Mouse (Mus musculus) megakaryocyte, adult 5-6 weeks (primary cell): Measurements from ENCODE around the gene Flot1. TPM values are rescaled to one million over a fixed set of nuclear protein-coding genes. Genes with fewer than 3 reads are reported as not detected.
"Not testable (repeated sequence)": the region's sequence is repeated elsewhere in the genome, so short reads cannot be mapped to it uniquely, and the experiment has no call there.

ENCODE experiments used
- ATAC-seq: 2 replicates; pipeline ENCODE4 v1.8.0; 2016; ENCODE audit warnings: mild to moderate bottlenecking, inconsistent platforms; ENCODE audit not compliant: poor library complexity, severe bottlenecking
- total RNA-seq, 2 experiments: library from RNA; stranded (forward) in 1 of 2; stranded (reverse) in 1 of 2; fragments of 153-499, 151-499 nt in 1 of 2; fragments of 221-1000, 200-1000 nt in 1 of 2; gene quantifications; 2 replicates each; pipeline versions ENCODE4 v1.2.3 to v1.2.4; 2015 to 2017

Flot1 gene
- total RNA-seq, 2 experiments from 2014 or later = 73.5 to 127 TPM

GRCm38 (mm10) chr17:35835424-35836140, 12.6 kb downstream of the Flot1 start:
- ATAC-seq = no peak

DNA sequence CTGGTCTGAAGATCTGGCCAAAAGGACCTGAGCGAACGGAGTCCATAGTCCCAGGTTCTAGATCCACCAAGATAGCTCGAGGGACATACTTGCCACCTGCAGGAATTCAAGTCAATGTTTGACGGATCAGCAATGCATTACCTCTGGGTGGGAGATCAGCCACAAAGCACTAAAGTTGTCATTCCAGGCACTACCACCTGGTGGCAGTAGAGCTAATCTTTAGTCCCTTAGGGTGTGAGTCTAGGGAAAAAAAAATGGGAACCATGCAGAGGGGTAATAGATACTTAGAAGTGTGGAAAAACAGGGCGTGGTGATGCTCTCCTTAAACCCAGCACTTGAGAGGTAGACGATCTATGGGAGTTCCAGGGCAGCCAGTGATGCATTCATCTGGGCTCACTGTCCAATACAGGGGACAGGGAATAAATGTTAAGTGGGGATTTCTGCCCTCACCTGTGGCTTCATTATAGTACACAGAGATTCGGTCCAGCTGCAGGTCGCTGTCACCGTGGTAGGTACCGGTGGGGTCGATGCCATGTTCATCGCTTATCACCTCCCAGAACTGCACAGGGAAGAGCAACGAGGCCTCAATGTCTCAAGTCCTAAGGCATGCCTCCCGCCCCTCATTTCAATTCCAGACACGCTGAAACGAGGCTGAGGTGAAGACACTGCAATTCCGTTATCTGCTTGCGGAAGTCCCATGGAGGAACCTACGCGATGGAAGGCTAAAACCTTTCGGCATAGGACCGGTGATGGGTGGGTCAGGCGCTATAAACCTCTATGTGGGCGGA, 13.3 kb downstream of the Flot1 start:
- peak; percentile 38 for ATAC-seq

DNA sequence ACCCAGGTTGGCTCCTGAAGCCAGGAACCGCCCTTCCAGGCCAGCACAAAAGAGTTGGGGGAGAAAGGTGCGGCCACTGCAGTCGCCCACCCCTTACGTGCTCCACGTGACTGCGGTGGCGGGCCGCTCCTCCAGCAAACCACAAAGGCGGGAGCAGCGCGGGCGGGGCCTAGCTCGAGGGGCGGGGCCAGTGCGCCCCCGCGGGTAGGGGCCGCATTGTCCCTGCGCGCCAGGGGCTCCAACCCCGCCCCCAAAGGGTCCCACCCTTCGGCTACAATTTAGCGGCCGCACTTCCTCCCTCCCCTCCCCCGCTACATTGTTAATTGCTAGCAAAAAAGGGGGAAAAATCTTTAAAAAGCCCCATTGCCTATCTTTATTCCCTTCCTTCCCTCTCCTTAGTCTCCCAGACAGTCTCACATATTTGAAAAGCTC, 14.0 kb downstream of the Flot1 start:
- ATAC-seq = peak; percentile 9; the same call in 1 of the 2 replicates

DNA sequence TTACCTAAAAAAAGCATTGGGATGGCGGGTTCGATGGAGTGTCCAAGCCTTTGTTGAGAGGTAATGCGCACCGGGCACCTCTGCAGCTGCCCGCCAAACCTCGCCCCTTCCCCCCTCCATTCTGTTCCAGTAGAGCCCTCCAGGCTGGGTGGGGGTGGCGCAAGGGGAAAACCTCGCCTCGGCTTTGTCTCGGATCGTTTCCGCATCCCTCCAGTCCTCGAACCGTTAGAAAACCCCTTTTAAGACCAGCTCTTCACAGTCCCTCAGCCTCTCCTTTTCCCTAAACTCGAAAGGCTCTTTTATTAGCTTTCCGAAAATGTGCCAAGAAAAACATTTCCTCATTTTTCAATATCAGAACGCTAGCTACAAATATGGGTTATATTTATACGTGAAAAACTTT, 14.5 kb downstream of the Flot1 start:
- ATAC-seq = no peak

GRCm38 (mm10) chr17:35838122-35838544, 15.1 kb downstream of the Flot1 start, which contains the start of gene Tubb5:
TSS of gene Tubb5 (minus strand) at chr17:35838306.
- ATAC-seq = peak; percentile 61

DNA sequence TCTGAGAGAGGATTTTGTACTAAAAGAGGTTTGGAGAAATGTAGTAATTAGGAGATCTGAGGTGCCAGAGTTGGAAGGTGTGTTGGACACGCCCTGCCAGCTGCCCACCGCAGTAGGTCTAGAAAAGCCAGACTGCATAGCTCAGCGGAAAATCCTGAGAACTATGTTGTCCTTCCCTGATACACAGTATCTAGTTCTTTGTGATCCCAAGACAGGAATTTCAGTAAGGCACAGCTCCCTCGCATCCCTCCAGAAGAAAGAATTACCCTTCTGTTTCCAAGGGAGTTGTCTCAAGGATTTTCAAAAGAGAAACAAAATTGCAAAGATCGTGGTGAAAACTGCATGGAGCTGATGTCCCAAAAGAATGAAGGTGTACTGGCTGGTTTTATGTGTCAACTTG, 15.5 kb downstream of the Flot1 start:
- no peak for ATAC-seq

- not testable (repeated sequence) for ATAC-seq
Measured at GRCm38 (mm10) chr17:35839002-35839401, 16.0 kb downstream of the Flot1 start.

GRCm38 (mm10) chr17:35840561-35840960, 17.5 kb downstream of the Flot1 start:
- no peak for ATAC-seq

- peak; percentile 82 for ATAC-seq
Measured at GRCm38 (mm10) chr17:35841076-35841950, 18.3 kb downstream of the Flot1 start, which contains the start of gene Mdc1. TSS of gene Mdc1 (plus strand) at chr17:35841515.

- no peak for ATAC-seq
Measured at GRCm38 (mm10) chr17:35842006-35842405, 19.0 kb downstream of the Flot1 start.

- ATAC-seq = no peak
Measured at GRCm38 (mm10) chr17:35843514-35843913, 20.5 kb downstream of the Flot1 start.

DNA sequence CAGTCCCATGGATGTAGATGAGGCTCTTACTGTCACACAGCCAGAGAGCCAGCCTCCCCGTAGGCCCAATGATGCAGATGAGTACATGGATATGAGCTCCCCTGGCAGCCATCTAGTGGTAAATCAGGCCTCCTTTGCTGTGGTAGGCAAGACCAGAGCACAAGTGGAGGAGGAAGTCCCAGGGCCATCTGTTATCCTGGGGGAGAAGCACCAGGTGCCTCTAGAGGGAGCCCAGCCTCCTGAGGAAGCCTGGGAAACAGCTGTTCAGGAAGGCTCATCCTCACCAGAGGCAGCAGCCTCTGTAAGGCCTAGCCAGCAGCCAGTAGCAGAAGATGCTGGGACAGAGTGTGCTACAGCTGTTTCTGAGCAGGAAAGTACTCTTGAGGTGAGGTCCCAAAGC, 25.1 kb downstream of the Flot1 start:
- no peak for ATAC-seq

GRCm38 (mm10) chr17:35850974-35851373, 27.9 kb downstream of the Flot1 start:
- no peak for ATAC-seq

DNA sequence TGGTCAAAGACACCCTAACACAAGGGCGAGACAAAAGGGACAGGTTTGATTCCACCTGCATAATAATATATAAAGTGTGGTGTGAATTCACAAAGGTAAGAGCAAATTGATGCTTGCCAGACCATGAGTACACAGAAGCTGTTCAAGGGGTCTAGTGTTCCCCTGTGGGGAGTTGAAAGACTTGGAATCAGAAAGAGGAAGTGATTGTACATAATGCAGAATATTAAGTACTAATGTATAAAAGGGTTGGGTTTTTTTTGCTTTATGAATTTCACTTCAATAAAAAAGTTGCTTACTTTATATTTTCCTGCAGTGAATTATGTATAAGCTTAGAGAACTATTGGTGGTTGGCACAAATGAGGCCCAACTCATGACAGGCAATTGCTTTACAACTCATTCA, 36.3 kb downstream of the Flot1 start:
- no peak for ATAC-seq

- no peak for ATAC-seq
Measured at GRCm38 (mm10) chr17:35859835-35860234, 36.8 kb downstream of the Flot1 start.

GRCm38 (mm10) chr17:35860831-35861197, 37.8 kb downstream of the Flot1 start:
- no peak for ATAC-seq

GRCm38 (mm10) chr17:35861198-35861857, 38.3 kb downstream of the Flot1 start, which contains the start of gene Nrm:
TSS of gene Nrm (plus strand) at chr17:35861318.
- peak; percentile 86 for ATAC-seq

- ATAC-seq = no peak
Measured at GRCm38 (mm10) chr17:35864832-35865353, 41.9 kb downstream of the Flot1 start.

GRCm38 (mm10) chr17:35865481-35866280, 42.7 kb downstream of the Flot1 start, which contains the start of gene Ppp1r18:
TSS of gene Ppp1r18 (plus strand) at chr17:35865593.
- peak; percentile 25 for ATAC-seq
